Comparison of ENCODE assay signal across 28 mouse cellular contexts in the genomic region with DNA sequence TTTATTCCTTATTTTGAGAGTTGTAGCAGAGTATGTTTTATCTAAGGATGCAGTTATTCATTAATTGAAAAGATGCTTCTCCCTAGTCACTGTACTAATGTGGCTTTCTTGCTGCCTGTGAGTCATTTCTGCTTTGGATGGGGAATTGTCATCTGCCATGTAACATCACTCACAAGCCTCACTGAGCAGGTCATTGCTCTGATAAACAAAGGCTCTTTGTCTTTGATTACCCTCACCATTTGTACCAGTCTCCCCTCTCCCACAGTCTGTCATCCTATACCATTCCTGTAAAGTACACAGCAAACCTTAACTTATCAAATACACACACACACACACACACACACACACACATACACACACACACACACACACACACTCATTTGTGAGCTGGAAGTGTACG. TPM values are rescaled to one million over a fixed set of nuclear protein-coding genes. Genes with fewer than 3 reads are reported as not detected.
DNase-seq lines count a peak whose midpoint lies in the region; ATAC-seq and TF ChIP-seq lines count a peak whose summit lies in the region.
"Had no signal": no experiment of that assay in that cellular context is flagged by ENCODE, and none has a peak within 500 bp of the region (broad histone marks: within the 10 kb centered on the region; RNA-seq: fewer than 3 reads in every experiment).

No protein-coding gene starts in this region.

- no peaks in the 10 kb centered on the region for H3K4me1 ChIP-seq in stomach, postnatal 0 days (replicated peaks; ENCODE audit: control insufficient read depth, insufficient read depth)
- H3K4me1 ChIP-seq: embryonic facial prominence, embryonic 13.5 days; embryonic facial prominence, embryonic 15.5 days; forebrain, embryonic 10.5 days; forebrain, embryonic 12.5 days had no signal

- H3K27ac ChIP-seq in stomach, postnatal 0 days (replicated peaks), result no peak overlapping the region
- H3K27ac ChIP-seq: embryonic facial prominence, embryonic 13.5 days; embryonic facial prominence, embryonic 15.5 days; forebrain, embryonic 10.5 days; forebrain, embryonic 12.5 days had no signal

- H3K9me3 ChIP-seq in stomach, postnatal 0 days (ENCODE audit: control insufficient read depth, low read length), result no peaks in the 10 kb centered on the region
- H3K9me3 ChIP-seq: embryonic facial prominence, embryonic 13.5 days; embryonic facial prominence, embryonic 15.5 days; forebrain, embryonic 10.5 days; forebrain, embryonic 12.5 days; G1E had no signal

- ATAC-seq in stomach, postnatal 0 days (ENCODE audit: low FRiP score, low TSS enrichment), result no peak
- ATAC-seq: CD4-positive, CD25-positive, alpha-beta regulatory T cell, adult 4 months; forebrain, embryonic 14.5 days; forebrain, embryonic 16.5 days had no signal

- H3K4me2 ChIP-seq in stomach, postnatal 0 days (replicated peaks; ENCODE audit: low read depth), result no peak overlapping the region
- H3K4me2 ChIP-seq: embryonic facial prominence, embryonic 13.5 days; embryonic facial prominence, embryonic 15.5 days; forebrain, embryonic 12.5 days had no signal

- H3K4me3 ChIP-seq in stomach, postnatal 0 days (ENCODE audit: low read depth, low read length), result no peak overlapping the region
- H3K4me3 ChIP-seq: embryonic facial prominence, embryonic 13.5 days; embryonic facial prominence, embryonic 15.5 days; erythroblast, embryonic 14.5 days; forebrain, embryonic 10.5 days; forebrain, embryonic 12.5 days had no signal

- no peak overlapping the region for H3K9ac ChIP-seq in stomach, postnatal 0 days (ENCODE audit: low read length)
- H3K9ac ChIP-seq: embryonic facial prominence, embryonic 13.5 days; embryonic facial prominence, embryonic 15.5 days; forebrain, embryonic 12.5 days had no signal

- no peaks in the 10 kb centered on the region for H3K36me3 ChIP-seq in stomach, postnatal 0 days (ENCODE audit: control insufficient read depth, insufficient read depth, low read length)
- H3K36me3 ChIP-seq: embryonic facial prominence, embryonic 13.5 days; embryonic facial prominence, embryonic 15.5 days; forebrain, embryonic 10.5 days; forebrain, embryonic 12.5 days; G1E had no signal

- 32% methylated on average over 1 of the region's 1 CpGs for WGBS in stomach, postnatal 0 days

- no peak for TF ChIP-seq CTCF in stomach, postnatal 0 days (IDR thresholded peaks at IDR 0.05; ENCODE audit: low read depth)

- peak; percentile 9 for DNase-seq in 3T3-L1 (ENCODE audit: low read depth, low spot score)
- peak; percentile 79 for DNase-seq in Muller cell, postnatal 12 days (ENCODE audit: inconsistent ontology term)
- peak; percentile 74 for DNase-seq in retina, embryonic 14.5 days (ENCODE audit: low spot score)
- DNase-seq in stomach, postnatal 0 days (ENCODE audit: low spot score), result peak; percentile 19
- no peak for DNase-seq in adrenal gland, postnatal 4 days (ENCODE audit: low spot score in 2 of 2)
- no peak for DNase-seq in spleen, postnatal 14 days (ENCODE audit: low spot score in 2 of 2)
- DNase-seq in urinary bladder, postnatal 4 days (ENCODE audit: low spot score in 2 of 2), result no peak
- DNase-seq: adrenal gland, adult 2 months; adrenal gland, postnatal 10 days; adrenal gland, postnatal 25 days; B cell, adult 2 months; cerebellum, adult 11 months; cerebellum, adult 18-20 months; cerebellum, adult 8-10 months; cerebellum, adult 9-11 months; cerebellum, postnatal 14 days; cerebellum, postnatal 36 days; embryo, embryonic 11 days had no signal

- no peak for TF ChIP-seq EP300 in stomach, postnatal 0 days (optimal IDR thresholded peaks at IDR 0.05)

- no peaks in the 10 kb centered on the region for H3K27me3 ChIP-seq in stomach, postnatal 0 days (ENCODE audit: control insufficient read depth, insufficient read depth, low read length)
- H3K27me3 ChIP-seq: CH12.LX; embryonic facial prominence, embryonic 13.5 days; embryonic facial prominence, embryonic 15.5 days; forebrain, embryonic 12.5 days had no signal

RNA-seq across cellular contexts. Expression of a gene that starts 16.1 kb away (rescaled TPM):
- polyA plus RNA-seq in stomach, postnatal 0 days (2015; fragmentation: Nextera tagmentation; extraction: Ambion mirVana), result 0.17 and 0.22 TPM in 2 replicates
- total RNA-seq in adrenal gland, postnatal 4 days (2021), result under 1 TPM; 0.14 to 0.56 TPM
- total RNA-seq: adrenal gland, postnatal 25 days had no signal
- polyA plus RNA-seq: adrenal gland, adult 2 months; CD4-positive, CD25-positive, alpha-beta regulatory T cell, adult 4 months; erythroblast, embryonic 14.5 days; forebrain, embryonic 12.5 days; forebrain, embryonic 16.5 days; G1E had no signal

Comparison
In these comparisons a context has a peak if more than half of its experiments do, and no peak if none do; other contexts are left out.
1. DNase-seq: peak in 3T3-L1 (single experiment), Muller cell, postnatal 12 days (single experiment), retina, embryonic 14.5 days (single experiment) and stomach, postnatal 0 days (single experiment); none in adrenal gland, postnatal 4 days (0 of 2), spleen, postnatal 14 days (0 of 2) and urinary bladder, postnatal 4 days (0 of 2).